Mouse (Mus musculus) megakaryocyte, embryonic 14.5 days (primary cell): ENCODE data around the gene St5.

Source experiments
- FLI1 ChIP-seq: IDR thresholded peaks from 2 replicates; pipeline ENCODE4 v1.6.1; 2012; ENCODE audit warnings: low read length, inconsistent platforms, mixed read lengths
- GATA1 ChIP-seq: IDR thresholded peaks from 3 replicates; pipeline ENCODE4 v1.6.1; 2012; ENCODE audit warnings: mixed read lengths, low read length, inconsistent platforms, borderline replicate concordance

- TF ChIP-seq GATA1 (no peak), FLI1 (no peak)
These were observed 103.4 kb downstream of the St5 start for GRCm38 (mm10) chr7:109599998-109600397.
